Mouse (Mus musculus) ovary, postnatal 14 days (tissue): ENCODE results near the gene Mid1.
"Not testable (repeated sequence)": the region's sequence is repeated elsewhere in the genome, so short reads cannot be mapped to it uniquely, and the experiment has no call there.

Experiments used
- DNase-seq: peaks from one replicate; pipeline ENCODE4 v3.0.0; 2022; ENCODE audit warnings: low spot score

Gene Mid1

GRCm38 (mm10) chrX:169883536-169884272, 198.7 kb downstream of the Mid1 start:
- no peak for DNase-seq

DNA sequence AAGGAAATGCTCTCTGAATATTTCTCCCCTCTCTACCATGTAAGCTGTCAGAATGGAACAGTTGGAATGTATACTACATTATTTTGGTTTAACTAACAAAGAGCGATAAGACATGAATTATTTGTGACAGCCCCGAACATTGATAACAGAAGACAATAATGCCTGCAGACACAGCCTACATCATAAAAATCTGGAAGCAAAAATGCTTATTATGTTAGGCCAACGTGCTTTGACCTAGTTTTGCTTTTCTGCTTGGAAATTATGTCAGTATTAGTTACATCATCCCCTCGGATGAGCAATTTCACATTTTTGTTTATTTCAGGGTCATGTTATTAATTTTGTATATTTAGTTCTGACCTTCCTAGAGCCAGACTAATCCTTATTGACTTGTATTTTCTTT, 205.5 kb downstream of the Mid1 start:
- no peak for DNase-seq

- no peak for DNase-seq
These were observed 207.1 kb downstream of the Mid1 start for GRCm38 (mm10) chrX:169892100-169892499.

GRCm38 (mm10) chrX:169892631-169893030, 207.6 kb downstream of the Mid1 start:
- DNase-seq: no peak

- DNase-seq: no peak
These were observed 214.4 kb downstream of the Mid1 start for GRCm38 (mm10) chrX:169899227-169899950.

GRCm38 (mm10) chrX:169902860-169903259, 217.9 kb downstream of the Mid1 start:
- no peak for DNase-seq

DNA sequence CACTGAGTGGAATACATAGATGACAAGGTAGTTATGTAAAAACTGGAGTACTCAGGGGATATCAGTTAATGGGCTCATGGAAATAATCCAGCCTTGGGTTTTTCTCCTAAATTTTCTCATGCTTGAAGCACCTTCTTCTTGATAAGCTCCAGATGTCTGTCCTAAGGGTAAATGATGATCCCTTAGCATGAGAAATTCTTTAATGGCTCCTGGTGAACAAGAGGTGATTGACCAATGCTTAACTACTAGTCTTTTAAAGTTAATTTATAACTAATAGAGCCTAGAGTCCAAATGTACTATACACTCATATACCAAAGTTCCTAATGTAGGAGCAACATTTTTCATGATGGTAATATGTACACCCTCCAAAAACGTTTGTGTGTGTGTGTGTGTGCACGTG, 218.7 kb downstream of the Mid1 start:
- no peak for DNase-seq

DNA sequence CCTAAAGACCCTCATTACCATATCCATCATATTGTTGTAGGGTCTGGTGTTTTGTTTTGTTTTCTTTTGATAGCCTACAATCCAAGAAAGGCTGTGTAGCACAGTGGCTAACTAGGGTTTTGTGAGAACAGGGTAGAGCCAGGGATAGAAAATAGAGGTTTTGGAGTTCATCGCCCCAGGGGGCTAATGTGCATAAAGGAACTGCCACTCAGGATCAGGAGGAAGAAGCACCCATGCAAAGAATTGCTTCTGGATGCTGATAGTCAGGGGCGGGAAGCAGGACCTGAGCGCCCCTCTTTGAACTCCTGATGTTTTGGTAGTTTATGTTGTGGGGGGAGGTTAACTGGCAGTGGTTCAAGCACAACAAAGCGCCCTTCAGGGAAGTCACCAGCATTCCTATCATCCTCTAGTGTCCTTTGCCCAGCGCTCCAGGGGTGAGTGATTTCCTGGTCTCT, 221.1 kb downstream of the Mid1 start:
- DNase-seq: no peak

DNA sequence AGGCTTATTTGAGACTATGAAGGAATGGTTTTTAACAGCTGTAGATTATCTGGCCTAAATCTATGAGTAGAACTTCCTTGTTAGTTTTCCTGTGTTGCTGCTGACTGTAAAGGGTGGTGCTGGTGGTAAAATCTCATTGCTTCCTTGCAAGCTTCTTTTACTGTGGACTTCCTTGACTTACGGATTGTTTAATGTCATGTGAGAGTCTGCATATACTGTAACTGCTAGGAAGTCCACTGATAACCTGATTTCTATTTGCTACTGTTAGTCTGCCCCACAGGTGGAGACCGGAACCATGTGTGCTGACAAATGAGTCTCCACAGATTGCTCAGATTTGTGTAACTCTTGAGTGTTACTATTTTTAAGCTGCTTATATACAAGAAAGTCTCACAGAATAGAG, 224.9 kb downstream of the Mid1 start:
- DNase-seq: no peak

- DNase-seq: no peak
These were observed 230.7 kb downstream of the Mid1 start for GRCm38 (mm10) chrX:169915738-169916137.

DNA sequence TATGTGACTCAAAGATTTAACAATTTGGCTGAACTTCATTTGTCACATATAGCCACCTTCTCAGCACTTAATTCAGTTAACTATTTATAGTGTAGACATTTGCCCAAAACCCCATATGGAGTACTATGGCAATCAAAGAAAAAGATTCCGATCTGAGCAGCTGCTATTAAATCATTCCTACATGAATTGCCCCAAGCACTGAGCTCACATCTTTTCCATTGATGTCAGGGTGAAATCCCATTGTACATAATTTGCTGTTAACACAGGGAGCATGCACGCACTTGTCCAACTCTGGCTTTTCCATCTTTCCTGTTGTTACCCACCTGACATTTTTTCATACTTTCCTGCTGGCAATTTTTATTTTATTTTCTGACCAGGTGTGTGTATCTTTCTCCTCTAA, 237.5 kb downstream of the Mid1 start:
- DNase-seq: no peak

- DNase-seq: no peak
These were observed 238.4 kb downstream of the Mid1 start for GRCm38 (mm10) chrX:169923417-169923816.

DNA sequence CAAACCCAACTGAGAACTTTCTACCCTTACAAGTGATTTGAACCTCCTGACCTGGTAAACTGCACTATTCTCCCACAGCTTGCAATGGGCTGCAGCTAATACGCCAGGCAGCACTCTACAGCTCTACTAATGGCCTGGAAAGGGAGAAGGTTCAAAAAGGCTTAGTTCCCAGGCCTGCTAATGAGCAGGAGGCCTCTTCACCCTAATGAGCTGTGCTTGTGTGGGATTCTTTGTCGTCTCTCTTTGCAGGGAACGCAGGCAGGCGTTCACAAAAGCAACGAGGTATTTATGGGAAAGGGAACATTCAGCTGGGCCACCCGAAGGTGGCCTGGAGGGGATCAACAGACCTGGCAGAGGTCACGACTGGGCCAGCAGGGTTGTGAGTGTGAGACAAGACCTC, 240.6 kb downstream of the Mid1 start:
- no peak for DNase-seq

DNA sequence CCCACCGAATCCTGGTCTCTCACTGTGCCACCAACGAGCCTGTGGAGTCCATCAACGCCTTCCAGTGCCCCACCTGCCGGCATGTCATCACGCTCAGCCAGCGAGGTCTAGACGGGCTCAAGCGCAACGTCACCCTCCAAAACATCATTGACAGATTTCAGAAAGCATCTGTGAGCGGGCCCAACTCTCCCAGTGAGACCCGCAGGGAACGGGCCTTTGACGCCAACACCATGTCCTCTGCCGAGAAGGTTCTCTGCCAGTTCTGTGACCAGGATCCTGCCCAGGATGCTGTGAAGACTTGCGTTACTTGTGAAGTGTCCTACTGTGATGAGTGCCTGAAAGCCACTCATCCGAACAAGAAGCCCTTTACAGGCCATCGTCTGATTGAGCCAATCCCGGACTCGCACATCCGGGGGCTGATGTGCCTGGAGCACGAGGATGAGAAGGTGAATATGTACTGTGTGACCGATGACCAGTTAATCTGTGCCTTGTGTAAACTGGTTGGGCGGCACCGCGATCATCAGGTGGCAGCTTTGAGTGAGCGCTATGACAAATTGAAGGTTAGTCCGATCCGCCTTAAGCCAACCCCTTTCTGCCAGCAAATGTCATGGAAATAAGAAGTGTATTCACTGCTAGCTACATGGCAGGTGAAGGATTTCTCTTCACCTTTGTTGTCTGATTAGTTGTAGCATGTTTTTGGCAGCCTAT, 242.3 kb downstream of the Mid1 start:
- no peak for DNase-seq

- no peak for DNase-seq
These were observed 245.9 kb downstream of the Mid1 start for GRCm38 (mm10) chrX:169930868-169931267.

DNA sequence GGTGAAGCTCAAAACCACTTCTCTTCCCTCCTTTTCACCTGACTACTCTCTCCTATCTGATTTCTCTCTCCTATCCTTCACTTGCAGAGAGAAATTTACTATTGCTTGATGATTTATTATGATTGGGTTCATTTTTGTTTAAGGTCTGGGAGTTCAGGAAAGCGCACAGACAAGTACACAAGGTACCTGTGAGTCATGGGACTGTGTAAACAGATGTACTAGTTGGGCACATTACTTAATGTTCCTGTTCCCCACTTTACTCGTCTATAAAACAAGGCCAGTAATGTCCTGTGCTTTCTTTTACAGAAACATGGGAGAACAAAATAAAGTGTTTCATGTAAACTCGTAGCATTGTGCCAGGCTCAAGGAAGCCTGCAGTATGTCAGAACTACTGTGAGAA, 248.2 kb downstream of the Mid1 start:
- DNase-seq: no peak

DNA sequence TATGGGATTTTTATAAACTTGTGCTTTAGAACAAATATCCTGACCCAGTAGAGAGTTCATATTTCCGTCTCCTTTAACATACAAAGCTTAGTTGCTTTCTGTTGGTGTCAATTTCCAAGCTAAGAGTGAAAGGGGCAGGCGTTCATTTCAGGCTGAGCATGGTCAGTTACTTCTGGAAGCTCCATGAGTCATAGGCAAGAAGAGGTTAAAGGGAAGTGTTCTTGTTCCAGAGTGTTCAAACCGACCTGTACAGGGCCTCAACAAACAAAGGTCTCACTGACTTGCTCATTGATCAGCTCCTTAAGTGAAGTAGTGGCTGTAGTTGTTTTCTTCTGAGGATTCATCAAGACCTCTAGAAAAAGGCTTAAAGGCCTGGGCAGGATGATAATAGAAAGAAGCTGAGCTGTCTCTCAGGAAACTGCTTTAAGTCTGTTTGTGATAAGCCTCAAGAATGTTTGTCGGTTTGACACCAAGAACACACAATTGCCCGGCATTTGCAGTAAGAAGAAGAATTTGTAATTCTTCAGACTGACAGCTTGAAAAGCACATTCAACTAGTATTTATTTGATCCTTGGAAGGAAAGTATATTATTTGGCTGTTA, 252.2 kb downstream of the Mid1 start:
- no peak for DNase-seq

DNA sequence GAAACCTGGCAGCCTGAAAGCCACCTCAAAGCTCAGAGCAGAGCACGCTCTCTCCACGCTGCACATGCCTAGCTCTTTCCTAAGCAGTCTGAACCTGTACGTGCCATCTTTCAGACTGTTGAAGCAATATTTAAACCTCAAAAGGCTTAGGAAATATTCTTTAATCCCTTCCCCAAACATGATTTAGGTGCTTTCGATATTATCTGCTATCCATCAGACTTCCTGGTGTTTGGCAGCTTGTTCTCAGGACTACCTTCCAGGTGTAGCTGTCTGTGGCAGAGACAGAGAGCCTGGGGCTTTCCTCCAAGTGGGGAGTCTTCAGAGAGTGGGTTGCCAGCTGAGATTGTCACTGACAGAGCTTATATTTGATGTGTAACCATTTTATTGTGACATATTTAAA, 255.5 kb downstream of the Mid1 start:
- no peak for DNase-seq

- no peak for DNase-seq
These were observed 265.6 kb downstream of the Mid1 start for GRCm38 (mm10) chrX:169950596-169950995.

- no peak for DNase-seq
These were observed 284.3 kb downstream of the Mid1 start for GRCm38 (mm10) chrX:169969337-169969736.

- not testable (repeated sequence) for DNase-seq
These were observed 284.8 kb downstream of the Mid1 start for GRCm38 (mm10) chrX:169969765-169970164.

DNA sequence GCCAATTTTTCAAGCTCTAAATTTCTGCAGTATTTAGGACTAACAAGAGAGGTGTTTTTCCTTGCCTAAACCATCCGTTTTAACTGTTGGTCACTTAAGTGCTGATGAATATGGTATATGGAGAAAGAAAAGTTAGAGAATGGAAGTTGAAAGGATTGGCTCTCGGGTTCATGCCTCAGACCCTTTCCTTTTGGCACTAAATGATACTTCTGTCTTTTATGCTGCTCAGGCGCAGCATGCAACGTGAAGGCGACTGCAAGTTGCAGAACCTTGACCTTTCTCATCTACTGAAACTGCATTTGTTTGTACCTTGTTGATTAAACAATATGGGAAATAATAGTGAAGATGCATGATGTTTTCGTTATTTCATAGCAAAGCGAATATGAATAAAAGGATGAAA, 285.5 kb downstream of the Mid1 start:
- DNase-seq: not testable (repeated sequence)

DNA sequence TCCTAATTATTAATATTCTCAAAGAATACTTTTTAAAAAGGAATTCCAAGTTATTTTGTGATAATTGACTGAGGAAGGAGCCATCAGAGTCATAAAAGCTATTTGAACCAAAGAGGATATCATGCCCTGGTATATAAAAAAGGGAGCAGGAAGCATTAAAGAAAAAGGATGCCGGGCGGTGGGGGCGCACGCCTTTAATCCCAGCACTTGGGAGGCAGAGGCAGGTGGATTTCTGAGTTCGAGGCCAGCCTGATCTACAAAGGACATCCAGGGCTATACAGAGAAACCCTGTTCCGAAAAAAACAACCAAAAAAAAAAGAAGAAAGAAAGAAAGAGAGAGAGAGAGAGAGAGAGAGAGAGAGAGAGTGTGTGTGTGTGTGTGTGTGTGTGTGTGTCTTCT, 286.6 kb downstream of the Mid1 start:
- not testable (repeated sequence) for DNase-seq
